Mouse (Mus musculus) adrenal gland, postnatal 14 days (tissue): ENCODE data around the gene Arhgef10l. TPM values are rescaled to one million over a fixed set of nuclear protein-coding genes. Genes with fewer than 3 reads are reported as not detected.
"Not testable (repeated sequence)": the region's sequence is repeated elsewhere in the genome, so short reads cannot be mapped to it uniquely, and the experiment has no call there.

ENCODE experiments used
- DNase-seq: peaks from one replicate; pipeline ENCODE4 v3.0.0; 2021; ENCODE audit warnings: mixed read lengths
- total RNA-seq: library from RNA; stranded (reverse); gene quantifications from 2 replicates; pipeline ENCODE4 v1.2.3, GENCODE M21; 2021

Gene Arhgef10l
- total RNA-seq, 1 experiment from 2014 or later: 15.3 TPM

DNA sequence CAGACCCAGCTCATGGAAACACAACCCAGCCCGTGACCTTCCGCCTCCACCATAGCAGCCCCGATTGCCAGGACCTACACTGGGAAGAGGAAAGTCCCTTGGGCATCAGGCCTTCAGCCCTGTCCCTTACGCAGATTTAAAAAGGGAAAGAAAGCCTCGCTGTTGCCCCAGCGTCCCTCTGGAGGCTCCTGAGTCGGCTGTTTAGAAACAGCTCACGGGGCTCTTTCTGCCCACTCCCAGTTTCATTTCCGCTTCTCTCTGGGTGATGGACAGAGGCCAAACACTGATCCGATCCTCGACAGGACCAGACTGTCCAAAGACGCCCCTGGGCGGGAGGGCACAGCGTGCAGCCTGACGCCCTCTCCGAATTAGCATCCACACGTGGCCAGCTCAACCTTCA, 93.4 kb downstream of the Arhgef10l start:
- DNase-seq: no peak

DNA sequence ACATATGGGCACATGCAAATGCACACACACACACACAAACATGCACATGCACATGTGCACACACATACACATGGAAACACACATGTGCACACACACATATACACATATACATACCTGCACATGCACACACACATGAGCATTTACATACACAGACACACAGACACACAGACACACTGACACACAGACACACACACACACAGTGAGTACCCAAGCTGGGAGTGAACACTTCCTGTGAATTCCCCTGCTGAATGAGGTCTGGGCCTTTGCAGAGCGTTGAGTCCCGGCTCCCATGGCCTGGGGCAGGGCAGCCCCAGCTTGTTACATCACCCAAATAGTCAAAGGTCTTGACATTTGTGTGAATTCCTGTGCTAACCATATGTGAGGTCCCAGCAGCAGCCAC, 96.4 kb downstream of the Arhgef10l start:
- no peak for DNase-seq

DNA sequence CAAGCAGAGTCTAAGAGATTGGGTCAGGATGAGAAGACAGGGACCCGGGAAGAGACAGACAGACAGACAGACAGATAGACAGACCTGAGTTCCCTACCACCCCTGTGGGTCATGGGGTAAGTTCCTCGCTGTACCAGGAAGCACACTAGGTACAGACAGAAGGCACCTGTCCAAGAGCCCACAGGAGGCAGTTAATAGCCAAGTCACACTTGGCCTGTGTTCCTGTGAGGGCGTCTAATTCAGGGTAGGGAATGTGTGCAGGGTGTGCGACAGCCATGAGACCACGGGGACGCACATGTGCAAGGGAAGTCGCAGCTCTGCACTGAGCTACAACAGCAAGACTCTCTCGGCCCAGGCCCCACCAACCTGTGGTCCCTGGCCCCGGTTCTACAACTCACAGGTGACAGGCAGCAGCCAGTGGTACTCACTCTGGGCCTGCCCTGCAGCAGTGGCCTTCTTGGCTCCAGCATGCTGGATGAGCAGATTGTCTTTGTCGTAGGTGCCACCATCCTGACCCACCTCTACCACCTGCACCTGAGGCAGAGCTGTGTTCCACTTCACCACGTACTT, 97.8 kb downstream of the Arhgef10l start:
- no peak for DNase-seq

DNA sequence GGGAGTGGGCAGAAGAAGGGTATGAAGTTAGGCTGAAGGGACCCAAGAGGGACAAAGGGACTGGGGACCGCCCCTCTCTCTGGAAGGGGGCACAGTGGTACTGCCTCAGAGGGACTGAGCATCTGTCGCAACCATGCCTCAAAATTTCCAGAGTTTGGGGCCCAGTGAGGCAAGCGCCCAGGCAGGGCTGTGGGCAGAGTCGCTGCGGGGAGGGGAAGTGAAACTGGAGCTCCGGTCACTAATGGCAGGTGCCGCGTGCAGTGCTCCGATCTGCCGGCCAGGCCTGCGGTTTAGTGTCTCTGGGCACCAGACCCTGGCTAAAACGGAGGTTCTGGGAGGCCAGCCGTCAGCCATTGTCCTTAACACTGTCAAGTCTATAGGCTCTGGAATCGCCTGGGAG, 99.0 kb downstream of the Arhgef10l start:
- DNase-seq: peak; percentile 26

GRCm38 (mm10) chr4:140564459-140564858, 101.4 kb downstream of the Arhgef10l start:
- DNase-seq: not testable (repeated sequence)

DNA sequence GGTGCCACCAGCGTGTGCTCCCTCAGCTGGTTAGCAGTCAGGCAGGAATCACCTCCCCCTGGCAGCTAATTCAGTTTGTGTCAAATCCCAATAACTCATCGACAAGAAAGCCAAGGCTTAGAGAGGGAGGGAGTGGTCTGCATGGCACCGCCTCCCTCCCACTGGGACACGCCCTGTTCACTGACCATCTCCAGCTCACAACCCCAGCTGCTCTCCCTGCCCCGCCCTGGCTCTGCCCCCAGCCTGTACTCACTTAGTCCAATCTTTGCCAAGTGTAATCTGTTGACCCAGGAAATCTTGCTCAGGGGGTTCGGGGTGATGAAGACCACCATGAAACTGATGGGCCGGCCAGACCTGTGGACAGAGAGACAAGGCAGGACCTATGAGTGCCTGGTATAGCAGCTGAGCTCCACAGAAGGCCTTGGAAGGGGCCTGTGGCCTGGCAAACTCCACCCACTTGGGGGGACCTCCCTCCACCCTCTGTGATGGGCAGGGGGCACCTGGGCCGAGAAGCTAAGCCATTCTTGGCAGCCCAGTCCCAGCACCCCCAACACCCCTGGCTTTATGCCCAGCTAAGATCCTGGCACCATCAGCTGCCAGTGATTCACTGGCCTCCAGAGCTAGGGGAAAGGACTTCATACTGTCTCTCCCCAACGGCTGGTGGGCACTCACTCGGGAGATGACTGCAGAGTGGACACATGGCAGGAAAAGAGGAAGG, 103.2 kb downstream of the Arhgef10l start:
- DNase-seq: peak; percentile 41

DNA sequence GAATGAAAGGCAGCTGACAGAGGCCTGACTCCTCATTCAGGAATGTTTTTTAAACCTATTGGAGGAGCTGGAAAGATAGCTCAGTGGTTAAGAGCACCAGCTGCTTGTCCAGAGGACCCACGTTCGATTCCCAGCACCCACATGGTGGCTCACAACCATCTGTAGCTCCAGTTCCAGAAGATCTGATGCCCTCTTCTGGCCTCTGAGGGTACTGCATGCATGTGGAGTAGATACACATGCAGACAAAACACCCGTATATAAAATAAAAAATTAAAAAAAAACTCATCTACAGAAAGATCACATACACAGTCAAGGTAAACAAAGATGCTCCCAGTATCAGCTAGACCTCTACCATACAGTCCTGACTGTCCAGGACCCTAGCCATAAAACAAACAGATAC, 104.1 kb downstream of the Arhgef10l start:
- DNase-seq: no peak

- no peak for DNase-seq
These were observed 106.0 kb downstream of the Arhgef10l start for GRCm38 (mm10) chr4:140559862-140560261.

- DNase-seq: no peak
These were observed 107.6 kb downstream of the Arhgef10l start for GRCm38 (mm10) chr4:140558193-140558592.

- no peak for DNase-seq
These were observed 109.3 kb downstream of the Arhgef10l start for GRCm38 (mm10) chr4:140556561-140556960.

GRCm38 (mm10) chr4:140555273-140555672, 110.5 kb downstream of the Arhgef10l start:
- DNase-seq: peak; percentile 72

DNA sequence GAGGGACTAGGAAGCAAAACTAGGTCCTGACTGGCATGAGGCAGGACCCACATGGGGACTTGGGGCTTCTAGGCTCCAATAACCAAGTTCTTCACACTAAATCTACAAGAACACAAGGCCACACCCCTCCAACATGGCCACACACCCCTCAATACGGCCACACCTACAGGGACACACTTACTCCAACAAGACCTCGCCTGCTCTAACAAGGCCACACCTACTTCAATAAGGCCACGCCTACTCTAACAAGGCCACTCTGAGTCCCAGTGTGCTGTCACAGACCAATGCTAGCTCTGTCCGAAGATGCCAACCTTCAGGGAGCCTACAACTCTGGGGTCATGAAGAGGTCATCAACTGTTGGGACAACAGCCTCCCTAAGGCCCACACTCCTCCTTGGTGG, 111.3 kb downstream of the Arhgef10l start:
- DNase-seq: no peak

DNA sequence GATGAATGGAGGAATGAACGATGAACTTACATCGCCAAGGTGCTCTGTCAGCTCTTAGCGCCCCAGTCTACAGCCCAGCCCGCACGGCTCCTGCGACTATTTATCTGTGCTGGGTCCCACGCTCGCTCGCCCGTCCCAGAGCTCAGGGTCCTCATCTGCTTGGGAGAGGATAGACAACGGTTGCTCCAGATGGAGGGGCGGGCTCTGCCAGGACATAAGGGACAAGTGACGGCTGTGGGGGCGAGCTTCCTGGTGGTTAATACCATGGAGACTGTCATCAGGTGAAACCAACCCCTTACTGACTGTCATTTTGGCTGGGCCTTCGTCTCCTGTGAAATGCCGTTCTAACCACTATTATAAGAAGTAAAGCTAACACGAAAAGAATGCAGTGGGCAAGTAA, 114.0 kb downstream of the Arhgef10l start:
- no peak for DNase-seq

GRCm38 (mm10) chr4:140550670-140551069, 115.1 kb downstream of the Arhgef10l start:
- no peak for DNase-seq

GRCm38 (mm10) chr4:140549975-140550374, 115.8 kb downstream of the Arhgef10l start:
- peak; percentile 79 for DNase-seq

GRCm38 (mm10) chr4:140547488-140547887, 118.3 kb downstream of the Arhgef10l start:
- peak; percentile 82 for DNase-seq

- peak; percentile 73 for DNase-seq
These were observed 126.7 kb downstream of the Arhgef10l start for GRCm38 (mm10) chr4:140539125-140539524.

DNA sequence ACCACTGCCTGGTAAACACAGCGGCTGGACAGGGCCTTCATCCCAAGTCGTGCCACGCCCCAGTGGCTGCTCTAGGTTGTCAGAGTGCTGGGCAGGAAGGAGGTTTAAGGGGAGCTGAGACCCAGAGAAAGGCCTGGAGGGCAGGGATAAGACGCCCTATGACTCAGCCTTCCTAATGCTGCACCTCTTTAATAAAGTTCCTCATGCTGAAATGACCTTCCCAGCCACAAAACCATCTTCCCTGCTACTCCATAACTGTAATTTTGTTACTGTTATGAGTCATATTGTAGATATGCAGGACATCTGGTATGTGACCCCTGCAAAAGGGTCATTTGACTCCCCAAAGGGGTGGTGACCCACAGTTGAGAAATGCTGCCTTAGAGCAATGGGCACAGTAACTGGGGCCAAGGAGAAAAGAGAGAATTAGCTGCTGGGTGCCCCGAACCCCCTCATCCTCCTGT, 128.2 kb downstream of the Arhgef10l start:
- no peak for DNase-seq

DNA sequence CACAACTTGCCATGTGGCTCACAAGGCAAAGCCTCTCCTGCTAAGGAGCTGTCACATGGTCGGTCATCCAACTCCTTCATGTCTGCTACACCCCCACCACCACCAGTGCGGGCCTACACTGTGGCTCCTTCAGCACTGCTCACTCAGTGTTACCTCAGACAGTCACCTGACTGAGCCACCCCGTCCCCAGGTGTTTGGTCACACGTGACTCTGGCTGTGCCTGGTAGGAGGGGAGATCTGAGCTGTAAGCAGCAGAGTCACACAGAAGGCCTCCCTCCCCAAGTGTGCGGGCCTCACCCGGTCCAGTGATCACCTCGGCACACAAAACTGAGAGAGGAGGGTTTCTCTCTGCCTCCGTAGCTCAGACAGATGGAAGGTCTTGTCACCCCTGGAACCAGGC, 130.5 kb downstream of the Arhgef10l start:
- no peak for DNase-seq

GRCm38 (mm10) chr4:140532270-140532669, 133.5 kb downstream of the Arhgef10l start:
- peak; percentile 11 for DNase-seq

DNA sequence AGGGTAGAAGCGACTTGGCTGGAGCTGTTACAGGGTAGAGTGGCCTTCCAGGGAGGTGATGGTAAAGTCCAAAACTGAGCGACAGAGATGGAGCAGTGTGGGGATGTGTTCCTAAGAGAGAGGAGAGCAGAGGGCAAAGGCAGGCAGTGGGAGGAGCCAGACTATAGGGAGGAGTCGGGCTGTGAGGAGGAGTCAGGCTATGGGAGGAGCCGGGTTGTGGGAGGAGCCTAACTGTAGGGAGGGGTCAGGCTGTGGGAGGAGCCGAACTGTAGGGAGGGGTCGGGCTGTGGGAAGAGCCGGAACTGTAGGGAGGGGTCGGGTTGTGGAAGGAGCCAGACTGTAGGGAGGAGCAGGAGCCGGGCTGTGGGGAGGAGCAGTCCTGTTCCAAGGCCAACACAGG, 134.8 kb downstream of the Arhgef10l start:
- peak; percentile 38 for DNase-seq

GRCm38 (mm10) chr4:140529735-140530134, 136.1 kb downstream of the Arhgef10l start:
- DNase-seq: no peak

GRCm38 (mm10) chr4:140528443-140528842, 137.4 kb downstream of the Arhgef10l start:
- no peak for DNase-seq

DNA sequence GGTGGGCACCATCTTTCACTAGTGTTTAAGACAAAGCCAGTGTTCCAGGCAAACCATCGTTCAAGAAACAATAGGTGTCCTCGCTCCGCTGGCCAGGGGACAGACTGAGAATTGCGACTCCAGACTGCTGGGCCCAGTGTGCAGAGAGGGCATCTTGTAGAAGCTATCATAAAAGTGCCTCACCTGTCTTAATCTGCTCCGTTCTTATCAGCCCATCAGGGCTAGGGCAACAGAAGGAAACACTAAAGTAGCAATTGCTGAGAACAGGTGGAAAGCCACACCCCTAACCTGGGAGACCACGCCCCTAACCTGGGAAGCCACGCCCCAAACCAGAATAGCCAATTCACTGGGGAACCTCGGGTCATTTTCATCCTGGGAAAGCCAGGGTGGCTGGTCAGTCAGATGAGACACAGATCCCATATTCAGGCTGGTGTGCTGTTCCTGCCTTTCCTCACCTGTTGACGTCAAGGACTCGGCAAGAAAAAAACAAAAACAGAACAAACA, 140.1 kb downstream of the Arhgef10l start:
- no peak for DNase-seq
